Mouse (Mus musculus) ovary, postnatal 36 days (tissue): ENCODE data around the gene Pfkm.

Experiments
- DNase-seq: peaks from one replicate; pipeline ENCODE4 v3.0.0; 2022; ENCODE audit warnings: low spot score, mixed read lengths

Pfkm gene

DNA sequence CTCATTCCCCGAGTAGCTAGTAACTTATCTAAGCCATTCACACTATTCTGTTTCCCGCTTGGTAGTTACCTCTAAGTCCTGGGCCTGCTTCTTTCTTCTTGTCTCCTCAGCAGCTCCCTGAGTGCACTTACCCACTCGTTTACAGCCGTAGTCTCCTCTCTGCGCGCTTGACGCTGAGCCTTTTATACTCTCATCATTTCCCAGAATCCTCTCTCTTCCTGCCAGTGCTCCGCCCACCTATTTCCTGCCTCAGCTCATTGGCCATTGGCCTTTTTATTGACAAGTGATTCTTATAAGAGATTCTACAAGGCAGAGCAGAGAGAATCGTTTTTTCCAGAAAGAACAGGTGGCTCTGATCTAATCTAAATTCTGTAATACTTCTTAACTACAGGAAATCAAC, 6.1 kb downstream of the Pfkm start:
- no peak for DNase-seq

DNA sequence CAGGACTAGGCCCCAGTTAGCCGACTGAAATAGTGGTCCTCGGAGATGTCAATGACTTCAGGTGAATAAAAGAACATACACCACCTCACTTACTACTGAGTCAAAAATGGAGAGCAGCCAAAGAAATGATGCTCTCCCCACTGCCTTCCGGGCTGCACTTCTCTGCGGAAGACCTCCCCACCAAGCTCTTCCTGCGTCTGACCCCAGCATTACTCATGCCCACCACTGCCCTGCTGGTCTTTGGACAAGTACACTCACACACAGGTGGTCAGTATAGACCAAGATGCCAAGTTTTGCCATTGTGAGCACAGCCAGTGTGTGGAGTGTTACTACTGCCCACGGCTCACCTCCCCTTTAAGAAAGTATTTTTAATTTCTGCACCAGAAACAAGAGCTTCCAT, 10.0 kb downstream of the Pfkm start:
- no peak for DNase-seq

DNA sequence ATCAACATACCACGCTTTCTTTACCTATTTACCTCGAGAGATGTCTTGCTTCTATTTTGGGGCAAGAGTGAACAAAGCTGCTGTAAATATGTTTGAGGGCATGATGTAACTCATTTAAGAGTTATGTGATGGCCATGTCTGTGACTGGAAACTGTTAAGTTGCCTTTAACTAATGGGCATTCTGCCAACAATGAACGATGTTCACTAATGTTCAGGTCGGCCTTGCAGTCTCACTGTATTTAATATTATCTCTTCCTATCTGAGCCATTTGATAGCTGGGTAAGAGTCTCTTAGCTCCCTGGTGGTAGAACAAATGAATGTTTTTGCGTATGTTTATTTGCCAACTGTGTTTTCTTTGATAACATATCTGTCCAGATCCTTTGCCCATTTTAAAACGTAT, 14.1 kb downstream of the Pfkm start:
- DNase-seq, result no peak

DNA sequence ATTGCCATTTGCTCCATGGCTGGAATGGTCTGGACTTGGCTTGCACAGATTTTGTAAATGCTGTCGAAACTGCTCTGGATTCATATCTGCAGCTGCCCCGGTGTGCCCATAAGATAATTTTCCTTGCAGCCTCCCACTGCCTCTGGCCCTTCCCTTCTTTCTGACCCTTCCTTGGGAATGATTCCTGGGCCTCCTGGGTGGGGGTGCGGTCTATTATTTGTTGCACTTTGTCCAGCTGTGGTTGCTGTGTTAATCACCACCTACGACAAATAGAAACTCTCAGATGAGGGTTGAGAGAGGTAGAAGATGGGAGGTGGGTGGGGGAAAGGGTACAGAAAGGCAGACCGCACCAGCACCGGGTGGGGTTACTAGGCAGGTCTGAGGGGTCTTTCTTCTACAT, 14.8 kb downstream of the Pfkm start:
- DNase-seq, result no peak

DNA sequence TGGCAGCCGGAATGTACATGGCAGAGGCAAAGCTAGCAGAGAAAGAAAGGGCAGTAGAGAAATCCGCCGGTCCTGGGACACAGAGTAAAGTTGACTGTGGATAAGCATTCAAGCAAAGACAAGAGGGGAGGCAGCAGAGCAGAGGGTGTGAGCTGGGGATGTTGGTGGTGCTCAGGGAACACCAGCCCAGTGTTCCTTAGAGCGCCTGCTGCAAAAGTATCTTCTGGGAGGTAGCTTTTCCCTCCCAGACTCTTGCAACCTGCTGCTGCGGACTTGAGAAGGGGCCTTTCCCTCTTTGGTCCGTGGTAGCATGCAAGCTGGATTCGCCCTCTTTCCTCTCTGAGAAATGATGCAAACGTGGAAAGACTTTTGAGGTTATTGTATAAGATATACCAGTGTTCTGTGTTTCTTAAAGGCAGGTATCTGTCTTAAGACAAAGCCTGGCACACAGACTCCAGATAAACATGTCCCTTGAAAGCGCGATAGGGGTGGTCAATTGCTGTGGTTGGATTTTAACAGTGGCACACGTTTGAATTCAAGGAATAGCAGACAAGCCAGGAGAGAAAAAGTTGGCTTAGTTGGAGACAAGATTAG, 15.4 kb downstream of the Pfkm start:
- DNase-seq, result no peak

DNA sequence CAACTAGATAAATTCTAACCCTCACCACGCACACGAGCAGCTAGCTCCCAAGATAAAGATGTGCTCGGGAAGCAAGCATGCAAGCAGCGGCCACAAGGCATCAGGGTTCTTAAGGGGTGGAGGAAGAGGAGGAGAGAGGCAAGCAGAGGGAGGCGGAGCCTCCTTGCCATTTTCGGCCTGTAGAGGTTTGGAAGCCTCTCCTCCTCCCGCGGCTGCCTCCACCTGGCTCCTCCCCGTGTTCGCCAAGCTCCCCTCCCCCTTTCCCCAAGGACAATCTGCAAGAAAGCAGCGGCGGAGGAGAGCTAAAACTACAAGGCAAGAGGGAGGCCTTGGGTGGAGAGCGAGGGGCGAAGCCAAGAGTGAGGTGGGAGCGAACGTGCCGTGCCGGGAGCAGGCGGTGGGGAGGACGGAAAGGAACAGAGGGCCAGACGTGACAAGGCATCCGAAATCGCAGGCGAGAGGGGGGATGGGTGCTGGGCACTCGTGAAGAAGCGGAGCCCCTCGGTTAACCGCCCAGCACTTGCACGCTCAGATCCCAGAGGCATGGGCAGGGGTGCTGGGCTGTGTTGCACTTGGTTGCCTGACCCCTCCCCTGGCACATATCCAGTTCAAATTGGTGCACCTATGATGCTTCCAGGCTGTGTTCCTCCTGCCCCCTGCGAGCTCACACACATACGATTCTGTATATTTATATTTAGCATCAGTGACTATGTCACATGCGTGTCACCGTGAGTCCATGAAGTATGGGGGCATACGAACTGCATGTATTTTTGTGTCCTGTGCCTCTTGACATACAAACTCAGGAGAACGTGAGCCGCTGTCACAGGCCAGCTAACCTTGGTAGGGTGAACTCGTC, 16.1 kb downstream of the Pfkm start:
- DNase-seq, result peak; percentile 85

DNA sequence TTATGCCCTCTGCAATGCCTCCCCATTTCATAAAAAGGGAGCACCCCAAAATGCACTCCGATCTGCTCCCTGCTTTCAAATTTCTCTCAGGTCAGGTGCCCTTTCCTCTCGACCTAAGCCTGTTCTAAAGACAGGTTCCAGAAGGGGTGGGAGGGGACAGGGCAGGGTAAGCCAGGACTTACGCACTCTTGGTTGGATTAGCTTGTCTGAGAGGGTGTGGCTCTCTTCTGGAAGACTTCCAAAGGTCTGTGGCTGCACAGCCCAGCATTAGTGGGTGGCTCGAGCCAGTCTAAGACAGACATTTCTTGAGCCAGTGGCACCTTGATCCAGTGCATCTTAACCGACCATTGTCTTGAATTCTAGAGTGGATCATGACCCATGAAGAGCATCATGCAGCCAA, 19.4 kb downstream of the Pfkm start:
- DNase-seq, result no peak

DNA sequence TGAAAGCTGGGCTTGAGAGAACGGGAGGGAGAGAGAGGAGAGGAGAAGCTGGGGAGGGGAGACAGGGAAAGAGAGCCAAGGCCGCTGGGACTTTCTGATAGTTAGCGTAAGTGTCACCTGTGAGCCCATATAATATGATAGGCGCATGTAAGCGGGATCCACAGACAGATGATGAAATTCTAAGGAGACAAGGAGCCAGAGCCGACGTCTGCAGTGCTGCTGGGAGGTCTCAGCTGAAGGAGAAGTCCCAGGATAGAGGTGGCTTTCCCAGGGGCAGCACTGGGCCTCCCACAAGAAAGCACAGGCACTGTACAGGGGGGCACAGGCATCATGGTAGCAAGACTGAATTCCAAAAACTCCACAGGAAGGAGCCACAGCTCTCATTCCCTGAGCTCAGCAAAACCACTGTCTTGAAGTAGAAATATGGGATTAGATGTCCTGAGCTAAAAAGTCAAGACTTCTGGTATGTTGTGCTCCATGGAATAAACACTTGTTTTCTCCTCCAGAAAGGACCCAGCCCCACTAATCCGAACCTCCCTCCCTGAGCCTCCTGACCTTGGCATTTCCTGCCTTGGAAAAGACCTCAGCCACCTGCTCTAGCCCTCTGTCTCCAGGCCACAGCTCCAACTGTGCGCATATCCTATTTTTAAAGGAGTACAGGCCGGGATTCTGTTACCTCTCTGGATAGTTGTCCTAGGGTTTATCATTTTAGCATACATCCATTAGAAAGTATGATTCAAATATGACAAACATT, 21.9 kb downstream of the Pfkm start:
- no peak for DNase-seq

DNA sequence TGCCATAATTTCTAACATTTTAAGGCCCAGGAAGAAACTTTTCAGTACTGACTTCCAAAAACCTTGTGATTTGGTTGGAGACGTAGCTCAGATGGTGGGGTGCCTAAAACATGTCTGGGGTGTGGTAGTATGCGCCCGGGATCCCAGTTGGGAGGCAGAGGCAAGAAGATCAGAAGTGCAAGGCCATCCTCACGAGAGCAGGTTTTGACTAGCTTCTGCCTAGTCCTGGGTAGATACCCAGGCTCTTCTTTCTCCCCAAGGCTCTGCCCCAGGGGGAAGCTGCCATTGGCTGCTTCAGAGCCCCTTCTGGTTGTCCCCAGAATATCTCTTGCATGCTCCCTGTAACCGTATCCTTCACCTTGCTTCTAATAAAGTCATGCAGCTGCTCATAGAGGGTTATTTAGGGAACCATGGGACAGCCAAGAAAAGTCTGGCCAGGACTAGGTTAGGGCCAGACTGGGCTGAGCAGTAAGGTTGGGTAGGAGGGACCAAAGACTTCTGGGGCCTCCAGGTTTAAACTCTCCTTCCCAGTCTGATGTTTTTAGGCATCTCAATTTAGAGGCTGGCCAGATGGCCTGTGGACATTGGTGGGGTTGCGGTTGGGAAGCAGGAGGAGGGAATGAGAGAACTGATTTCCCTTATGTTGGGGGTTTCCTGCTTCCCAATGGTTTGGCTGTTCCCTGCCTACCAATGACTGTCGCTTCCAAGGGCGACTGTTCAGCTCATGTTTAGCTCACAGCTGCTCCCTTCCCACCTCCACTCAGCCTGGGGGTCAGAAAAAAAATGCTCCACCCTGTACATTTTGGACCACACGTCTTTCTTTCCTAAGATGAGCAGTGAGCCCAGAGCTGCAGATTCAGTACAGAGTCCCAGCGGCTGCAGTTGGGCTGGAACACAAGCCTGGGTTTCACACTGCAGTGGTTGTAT, 22.7 kb downstream of the Pfkm start:
- no peak for DNase-seq

DNA sequence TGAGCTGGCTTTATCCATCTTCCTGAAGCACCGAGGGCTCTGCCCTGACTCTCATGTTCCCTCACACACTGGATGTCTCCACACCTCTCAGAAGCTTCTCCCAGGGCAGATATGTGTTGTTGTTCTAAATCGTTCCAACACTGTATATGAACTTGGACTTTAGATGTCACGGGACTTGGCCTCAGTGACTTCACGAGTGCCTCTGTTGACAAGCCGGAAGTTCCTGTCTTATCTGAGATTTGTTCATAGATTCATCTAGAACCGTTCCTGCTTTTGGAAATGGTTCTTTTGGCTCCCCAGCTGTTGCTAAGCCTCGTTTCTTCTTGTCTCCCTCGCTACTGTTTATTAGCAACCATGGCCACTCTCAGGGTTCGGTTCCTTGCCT, 23.4 kb downstream of the Pfkm start:
- no peak for DNase-seq

DNA sequence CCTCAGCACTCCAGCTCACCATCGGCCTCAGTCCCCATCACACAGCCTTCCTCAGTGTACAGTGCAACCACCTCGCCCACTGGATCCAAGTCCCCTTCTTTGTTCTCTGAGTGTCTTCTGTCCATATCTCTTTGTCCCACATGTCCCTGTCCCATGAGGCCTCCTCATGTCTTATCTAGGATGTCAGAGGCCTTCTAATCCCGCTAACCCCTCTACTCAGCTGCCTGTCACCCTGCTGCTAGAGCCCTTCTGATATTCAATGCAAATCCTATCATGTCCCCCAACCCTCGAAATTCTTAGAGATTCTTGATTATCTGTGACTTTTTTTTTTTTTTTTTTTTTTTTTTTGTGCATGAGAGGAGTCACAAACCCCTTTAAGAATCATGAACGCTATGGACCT, 23.9 kb downstream of the Pfkm start:
- no peak for DNase-seq

DNA sequence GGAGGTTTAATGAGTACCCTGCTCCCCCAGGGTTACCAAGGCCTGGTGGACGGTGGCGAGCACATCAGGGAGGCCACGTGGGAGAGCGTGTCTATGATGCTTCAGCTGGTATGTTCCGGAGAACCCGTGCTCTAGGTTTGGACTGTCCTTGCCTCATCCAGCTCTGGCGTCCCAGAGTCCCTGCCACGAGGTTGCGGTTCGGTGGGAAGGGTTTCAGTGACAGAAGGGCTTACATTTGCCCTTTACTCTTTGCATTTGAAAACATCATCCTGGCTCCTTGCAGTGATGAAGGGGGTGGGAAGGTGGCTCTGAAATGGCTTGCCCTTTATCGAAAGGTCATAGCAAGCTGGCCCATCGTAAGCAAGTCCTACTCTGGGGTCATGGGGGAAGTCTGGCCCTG, 27.0 kb downstream of the Pfkm start:
- DNase-seq, result no peak

DNA sequence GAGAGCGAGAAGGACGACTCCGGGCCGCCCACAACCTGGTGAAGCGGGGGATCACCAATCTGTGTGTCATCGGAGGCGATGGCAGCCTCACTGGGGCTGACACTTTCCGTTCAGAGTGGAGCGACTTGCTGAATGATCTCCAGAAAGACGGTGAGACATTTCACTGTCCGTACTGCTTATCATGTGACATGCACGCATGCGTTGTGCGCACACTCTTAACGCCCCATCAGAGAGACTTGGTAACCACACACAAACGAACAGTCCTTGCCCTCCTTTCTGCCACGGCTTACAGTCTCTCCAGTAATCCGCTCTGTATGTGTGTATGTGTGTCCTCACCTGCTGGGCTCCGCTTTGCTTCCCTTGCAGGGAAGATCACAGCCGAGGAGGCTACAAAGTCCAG, 28.4 kb downstream of the Pfkm start:
- no peak for DNase-seq

DNA sequence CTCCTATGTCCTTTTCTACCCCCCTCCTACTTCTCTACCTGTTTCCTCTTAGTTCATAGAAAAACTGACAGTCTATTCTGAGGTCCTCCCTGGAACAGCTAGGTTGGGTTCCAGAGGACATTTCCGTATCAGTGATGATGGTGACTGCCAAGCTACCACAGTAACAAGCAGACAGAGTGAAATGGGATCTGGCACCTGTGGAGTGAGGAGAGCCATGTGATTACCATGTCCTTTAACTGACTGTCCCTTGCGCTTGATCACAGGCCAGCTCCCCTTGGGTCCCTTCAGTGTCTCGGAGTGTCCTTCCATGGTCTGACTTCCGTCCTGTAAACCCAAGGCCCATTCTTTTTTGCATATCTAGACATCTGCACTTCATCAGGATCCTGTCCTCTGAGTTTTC, 38.6 kb downstream of the Pfkm start:
- DNase-seq, result no peak

DNA sequence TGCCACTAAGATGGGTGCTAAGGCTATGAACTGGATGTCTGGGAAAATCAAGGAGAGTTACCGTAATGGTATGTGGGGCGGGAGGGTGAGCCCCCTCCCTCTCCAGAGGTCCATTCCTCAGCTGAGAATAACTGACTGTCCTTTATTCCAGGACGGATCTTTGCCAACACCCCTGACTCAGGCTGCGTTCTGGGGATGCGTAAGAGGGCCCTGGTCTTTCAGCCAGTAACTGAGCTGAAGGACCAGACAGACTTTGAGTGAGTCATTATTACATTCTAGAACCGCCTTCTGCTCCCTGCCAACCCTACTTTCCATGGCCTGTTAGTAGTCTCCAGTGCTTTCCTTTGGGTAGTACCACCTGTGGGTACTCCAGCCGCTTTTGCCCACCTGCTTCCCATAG, 39.1 kb downstream of the Pfkm start:
- no peak for DNase-seq

DNA sequence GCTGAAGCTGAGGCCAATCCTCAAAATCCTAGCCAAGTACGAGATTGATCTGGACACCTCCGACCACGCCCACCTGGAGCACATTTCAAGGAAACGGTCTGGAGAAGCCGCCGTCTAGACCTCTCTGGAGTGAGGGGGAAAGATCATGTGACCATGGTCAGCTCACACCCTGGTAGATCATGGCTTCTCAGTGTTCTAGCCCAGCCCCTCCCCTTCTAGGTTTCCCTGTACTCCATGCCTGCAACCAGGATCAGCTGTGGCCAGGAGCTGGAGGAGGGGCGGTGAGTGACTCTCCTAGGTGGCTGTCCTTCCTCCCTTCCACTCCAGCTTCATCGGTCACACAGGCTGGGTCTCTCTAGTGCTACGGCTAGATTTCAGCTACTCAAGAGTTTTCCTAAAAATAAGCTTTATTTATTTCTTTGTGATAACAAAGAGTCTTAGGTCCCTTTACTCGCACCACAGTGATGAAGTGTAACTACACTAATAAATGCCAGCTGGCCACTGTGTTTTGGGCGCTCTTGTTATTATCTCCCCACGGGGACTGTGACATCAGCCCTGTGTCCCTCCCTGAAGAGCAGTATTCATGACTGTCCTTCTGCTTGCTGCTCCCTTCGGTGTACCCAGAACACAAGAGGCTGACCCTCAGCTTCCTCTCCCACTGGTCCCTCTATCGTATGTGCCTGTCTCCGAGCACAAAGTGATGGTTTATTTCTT, 39.7 kb downstream of the Pfkm start:
- DNase-seq, result no peak

DNA sequence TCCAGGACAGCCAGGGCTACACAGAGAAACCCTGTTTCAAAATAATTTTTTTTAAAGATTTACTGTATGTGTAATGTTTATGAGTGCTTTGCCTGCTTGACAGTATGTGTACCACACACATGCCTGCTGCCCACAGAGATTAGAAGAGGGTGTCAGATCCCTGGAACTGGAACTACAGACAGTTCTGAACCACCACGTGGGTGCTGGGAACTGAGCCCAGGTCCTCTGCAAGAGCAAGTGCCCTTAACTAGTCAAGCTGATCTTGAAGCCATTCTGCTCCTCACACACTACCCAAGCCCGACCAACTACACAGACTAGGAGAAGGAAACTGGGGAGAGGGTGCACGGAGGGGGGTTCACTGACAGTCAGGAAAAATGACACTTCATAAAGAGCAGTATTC, 41.1 kb downstream of the Pfkm start:
- no peak for DNase-seq

DNA sequence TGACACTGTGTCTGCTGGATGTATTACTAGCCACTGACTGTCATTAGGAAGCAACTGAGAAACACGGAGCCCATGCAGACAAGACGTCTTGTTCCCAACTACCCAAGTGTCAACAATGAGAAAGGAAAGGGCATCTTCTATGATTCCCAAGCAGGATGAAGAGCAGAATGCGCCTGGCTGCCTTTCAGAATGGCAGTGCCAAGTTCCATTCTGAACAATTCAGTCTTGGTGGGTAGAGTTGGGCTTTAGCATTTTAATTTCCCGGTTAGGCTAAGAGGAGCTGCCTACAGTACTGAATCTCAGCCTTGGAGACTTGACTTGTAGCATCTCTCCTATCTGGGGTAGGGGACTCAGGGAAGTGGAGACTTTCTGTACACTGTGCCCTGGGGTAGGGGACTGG, 41.6 kb downstream of the Pfkm start:
- DNase-seq, result no peak

DNA sequence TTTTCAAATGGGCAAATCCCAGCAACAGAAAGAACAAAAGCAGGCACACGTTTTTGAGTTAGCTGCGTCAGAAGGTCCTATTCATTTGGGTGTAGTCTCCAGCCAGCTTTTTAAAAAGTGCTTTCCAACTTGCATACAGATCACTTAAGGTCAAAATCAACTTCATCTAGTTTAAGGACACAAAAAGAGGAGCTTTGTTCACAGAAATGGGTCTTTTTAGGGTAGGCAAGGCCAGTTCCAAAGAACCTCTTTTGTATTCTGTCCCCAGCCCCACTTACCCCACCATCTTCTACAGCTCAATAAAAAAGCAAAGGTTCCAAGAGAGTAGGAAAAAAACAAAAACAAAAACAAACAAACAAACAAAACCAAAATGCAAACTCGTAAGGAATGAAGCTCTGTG, 42.3 kb downstream of the Pfkm start:
- no peak for DNase-seq

DNA sequence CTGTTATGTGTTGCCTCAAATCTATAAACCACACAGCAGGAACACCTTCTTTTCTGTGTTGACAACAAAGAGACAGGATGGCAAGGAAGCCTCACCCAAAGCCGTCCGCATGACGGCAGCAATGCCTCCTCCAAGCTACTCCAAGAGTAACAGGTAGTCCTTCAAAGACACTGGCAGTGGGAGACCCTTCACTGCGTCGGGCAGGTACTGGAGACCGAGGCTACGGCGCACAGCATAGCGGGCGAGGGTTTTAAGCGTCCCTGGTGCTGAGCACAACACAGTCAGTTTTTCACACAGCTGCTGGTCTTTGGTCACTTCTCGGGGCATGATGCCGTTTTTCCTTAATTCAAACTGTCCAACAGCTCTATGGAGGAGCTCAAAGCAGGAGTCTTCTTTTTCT, 43.3 kb downstream of the Pfkm start:
- DNase-seq, result no peak

DNA sequence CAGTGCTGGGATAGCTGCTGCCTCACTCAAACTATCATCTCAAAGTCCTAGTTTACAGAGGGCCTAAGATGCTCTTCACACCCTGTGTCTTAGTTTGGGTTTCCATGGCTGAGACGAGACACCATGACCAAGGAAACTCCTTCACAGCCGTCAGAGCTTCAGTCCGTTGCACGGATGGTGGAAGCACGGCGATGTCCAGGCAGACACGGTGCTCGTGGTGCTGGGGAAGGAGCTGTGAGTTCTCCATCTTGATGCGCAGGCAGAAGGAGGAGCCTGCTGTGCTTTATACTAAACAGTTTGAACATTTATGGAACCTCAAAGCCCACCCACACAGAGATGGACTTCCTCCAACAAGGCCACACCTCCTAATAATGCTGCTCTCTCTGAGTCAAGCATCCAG, 44.5 kb downstream of the Pfkm start:
- no peak for DNase-seq

DNA sequence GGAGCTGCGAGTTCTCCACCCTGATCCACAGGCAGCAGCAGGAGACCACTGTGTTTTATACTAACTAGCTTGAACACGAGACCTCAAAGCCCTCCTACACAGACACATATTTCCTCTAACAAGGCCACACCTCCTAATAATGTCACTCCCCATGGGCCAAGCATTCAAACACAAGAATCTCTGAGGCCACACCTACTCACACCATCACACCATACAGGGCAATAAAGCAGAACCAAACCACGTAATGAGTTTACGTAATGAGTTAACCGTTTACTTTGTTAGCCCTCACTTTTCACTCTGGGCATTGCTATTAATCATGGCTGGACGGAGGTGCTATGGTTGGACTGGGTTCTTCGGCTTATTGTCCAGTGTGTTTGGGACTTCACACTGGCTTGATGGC, 47.4 kb downstream of the Pfkm start:
- no peak for DNase-seq
